Mouse (Mus musculus): ENCODE results near the gene Cul9.

- TF ChIP-seq CTCF (IDR thresholded peaks at IDR 0.05; ENCODE audit: low read depth, low read length) (peak; percentile 62), GATA1 (IDR thresholded peaks at IDR 0.05; ENCODE audit: borderline replicate concordance, low read length) (no peak)
Observed at GRCm38 (mm10) chr17:46549193-46549592, 3.0 kb upstream of the Cul9 start.
